Mouse (Mus musculus) urinary bladder, postnatal 25 days (tissue): ENCODE measurements around the gene Lrrtm4.

Source experiments
- DNase-seq: peaks from one replicate; pipeline ENCODE4 v3.0.0; 2022; ENCODE audit warnings: low spot score

Lrrtm4 gene

DNA sequence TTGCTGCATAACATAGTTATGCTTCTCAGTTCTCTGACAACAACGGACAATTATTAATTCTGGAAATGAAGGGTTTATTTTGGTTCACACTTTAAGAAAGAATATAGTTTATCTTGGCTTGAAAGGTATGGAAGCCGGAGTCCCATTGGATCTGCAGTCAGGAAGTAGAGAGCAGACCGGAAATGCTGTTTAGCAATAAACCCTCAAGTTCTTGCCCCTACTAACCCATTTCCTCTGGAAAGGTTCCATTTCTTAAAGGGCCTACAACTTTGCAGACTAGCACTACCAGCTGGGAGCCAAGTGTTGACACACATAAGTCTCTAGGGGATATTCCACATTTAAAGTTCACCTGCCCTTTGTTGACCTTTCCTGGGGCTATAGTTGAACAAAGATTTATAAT lies 309.7 kb downstream of the Lrrtm4 start:
- DNase-seq: no peak

DNA sequence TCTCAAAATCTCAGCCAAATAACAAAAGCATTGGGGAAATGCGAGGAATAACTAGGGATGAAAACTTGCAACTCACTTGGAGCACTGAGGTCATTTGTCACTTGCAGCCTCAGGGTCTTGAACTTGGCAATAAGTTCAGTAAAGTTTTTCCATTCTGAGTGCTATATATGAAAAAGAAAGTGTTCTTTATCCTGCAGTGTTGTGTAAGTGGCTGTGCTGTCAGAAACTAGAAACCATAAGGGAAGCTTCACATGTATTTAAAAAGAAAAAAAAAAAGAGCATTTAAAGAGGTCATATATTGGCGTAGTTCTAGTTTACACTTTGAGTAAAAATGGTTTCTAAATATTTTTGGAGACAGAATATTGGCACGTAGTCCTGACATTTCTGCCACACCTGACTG lies 313.1 kb downstream of the Lrrtm4 start:
- DNase-seq: no peak

DNA sequence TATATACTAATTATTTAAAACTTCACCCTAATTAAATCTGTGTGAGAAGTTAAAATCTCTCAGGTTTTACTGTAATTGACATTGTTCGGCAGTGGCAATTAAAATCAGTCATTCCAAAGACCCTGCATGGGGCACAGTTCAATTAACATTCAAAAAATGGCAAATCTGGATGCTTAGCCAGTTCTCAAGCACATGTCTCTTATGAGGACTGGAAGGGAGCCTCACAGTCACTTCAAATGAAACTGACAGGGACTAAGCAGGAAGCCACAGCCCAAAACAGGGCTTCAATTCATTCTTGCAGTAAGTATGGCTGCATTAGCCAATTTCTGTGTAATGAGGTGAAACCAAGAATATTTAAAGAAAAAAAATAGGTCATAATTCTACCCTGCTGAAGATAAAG lies 333.6 kb downstream of the Lrrtm4 start:
- DNase-seq: no peak

DNA sequence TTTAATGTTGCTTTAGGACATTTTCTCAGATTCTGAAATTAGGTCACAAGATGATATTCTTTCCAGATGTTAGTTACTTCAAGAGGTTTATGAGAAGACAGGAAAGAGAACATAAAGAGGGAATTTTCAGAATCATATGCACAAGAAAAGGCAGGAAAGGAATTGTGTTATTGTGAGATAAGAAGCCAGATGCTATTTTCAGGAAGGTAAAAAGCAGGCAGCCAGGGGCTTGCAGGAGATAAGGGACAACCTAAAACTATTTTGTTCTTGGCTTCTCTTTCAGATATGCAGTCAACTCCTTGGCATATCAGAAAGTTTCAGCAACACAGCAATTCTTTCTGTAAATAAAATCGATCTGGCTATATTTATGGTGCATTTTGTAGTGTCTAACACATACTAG lies 338.4 kb downstream of the Lrrtm4 start:
- no peak for DNase-seq

DNA sequence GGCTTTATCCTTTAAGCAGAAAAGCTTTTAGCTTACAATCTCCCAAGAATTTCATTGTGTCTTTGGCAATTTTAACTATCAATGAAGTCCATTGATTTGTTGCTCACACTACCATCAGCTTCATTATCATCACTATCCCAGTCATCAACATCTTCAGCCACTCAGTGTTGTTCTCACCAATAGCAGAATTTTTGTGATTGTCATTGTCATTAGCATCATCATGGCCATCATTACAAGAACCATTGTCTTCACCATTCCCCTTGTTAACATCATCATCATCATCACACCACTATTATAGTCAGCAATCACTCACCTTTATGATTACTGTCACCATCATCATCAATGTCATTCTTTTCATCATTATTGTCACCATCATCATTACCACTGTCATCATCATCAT lies 344.9 kb downstream of the Lrrtm4 start:
- DNase-seq: no peak

DNA sequence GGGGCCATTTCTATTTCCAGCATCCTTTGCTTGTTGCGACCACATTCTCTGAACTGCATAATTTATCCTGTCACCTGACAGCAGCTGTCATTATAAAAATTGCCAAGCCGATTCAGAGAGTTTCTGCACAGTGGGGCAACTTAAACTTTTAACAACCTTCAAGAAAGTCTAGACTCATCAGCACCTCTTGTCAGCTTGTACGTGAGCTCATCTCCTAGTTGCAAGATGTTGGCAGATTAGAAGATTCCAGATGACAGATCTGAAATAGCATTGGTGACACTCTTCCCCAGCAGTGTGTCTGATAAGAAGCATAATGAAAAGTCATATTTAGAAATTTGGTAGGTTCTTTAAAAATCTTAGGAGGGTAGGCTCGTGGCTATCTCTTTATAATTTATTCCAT lies 347.9 kb downstream of the Lrrtm4 start:
- DNase-seq: no peak

DNA sequence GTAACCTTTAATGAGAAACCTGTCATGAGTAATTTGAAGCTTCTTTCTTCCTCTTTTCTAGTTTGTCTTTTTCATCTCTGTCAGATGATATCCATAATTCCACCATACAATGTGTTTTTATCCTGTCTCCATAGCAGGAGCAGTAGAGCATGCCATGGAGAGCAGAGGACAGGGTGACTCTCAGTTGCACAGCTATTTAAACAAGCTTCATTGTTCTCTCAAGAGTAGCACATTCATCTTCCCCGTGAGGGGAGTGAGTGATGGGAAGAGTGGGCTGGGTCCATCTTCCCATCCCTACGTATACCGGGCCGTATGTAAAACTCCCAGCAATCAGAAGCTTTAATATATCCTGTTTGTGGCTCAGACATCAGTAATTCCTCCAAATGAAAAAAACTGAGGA lies 370.9 kb downstream of the Lrrtm4 start:
- no peak for DNase-seq

DNA sequence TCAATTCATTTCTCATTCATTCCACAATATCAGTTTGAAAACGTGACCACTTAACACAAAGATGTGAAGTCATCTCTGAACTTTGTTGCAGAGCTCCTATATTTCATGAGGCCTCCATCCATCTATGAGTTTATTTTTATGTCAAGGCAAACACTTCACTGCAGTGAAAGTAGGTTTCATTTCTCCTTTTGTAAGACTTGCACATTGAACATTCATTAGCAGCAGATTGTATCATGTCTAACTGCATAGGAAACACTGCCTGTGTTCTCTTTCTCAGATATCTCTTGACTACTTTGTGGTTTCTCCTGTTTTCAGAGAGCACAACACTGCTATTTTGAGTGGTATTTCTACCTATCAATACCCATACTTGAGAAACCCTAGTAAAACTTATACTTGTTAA lies 388.1 kb downstream of the Lrrtm4 start:
- DNase-seq: no peak

DNA sequence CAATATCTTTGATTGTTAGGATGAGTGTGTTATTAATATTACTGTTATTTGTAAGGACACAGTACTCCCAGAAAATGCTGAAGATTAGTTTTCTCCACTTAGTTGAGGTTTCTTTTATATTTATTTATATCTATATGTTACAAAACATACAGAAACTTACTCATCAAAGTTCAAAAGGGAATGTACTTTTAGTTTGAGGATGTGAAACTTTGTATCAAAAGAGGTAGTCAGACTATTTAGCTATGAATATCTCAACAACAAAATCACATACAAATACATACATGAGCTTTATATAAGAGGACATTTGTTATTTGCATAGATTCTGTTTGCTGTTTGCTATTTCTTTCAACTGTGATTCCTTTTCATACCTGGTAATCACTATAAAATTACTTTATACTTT lies 421.5 kb downstream of the Lrrtm4 start:
- DNase-seq: no peak

DNA sequence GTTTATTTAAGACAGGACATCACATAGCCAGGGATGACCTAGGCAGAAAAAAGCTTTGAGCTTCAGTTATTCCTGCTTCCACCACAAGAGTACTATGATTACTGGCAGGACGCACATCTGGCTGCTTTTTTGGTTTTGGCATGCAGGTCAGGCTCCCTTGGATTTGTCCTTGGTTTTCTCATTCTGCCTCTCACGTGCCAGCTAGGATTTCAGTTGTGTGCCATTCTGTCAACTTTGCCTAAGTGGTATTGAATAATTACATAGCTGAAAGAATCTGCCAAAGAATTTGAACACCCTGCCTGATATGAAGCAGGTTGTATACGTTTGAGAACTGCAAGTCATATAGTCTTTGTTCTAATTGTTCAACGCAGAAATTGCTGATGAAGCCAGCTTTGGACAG lies 451.9 kb downstream of the Lrrtm4 start:
- DNase-seq: no peak

DNA sequence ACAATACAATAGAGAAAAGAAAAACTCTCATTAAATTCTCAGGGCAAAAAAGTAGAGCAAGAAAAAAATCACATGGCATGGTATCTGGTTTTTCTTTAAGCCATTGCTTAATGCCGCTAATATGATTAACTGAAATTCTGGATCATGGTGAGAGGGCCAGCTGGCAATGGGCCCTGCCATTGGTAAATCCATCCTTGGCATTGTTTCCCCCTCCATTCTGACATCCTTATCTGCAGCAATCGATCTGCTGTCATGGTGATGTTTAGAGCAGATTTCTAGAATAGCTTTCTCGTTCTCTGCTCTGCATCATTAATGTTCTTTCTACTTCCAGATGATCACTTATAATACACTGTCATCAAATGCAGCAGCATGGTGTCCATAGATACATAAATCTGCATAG lies 457.5 kb downstream of the Lrrtm4 start:
- DNase-seq: no peak

DNA sequence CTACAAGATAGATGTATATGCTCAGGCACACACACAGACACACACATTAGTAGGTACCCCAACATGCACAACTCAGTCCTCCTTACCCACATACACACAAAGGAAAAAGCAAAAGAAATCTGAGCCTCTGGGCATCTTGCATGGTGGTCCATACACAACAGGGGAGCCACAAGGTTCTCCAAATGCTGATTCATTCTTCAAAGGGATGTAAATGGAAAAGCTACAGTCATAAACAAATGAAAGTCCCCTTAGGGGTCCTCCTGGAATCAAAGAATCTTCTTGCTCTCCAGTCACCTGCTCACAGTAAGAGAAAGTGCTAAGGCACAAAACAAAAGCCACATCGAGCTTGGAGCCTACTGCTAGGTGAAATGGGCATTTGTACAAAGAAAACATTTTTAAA lies 526.3 kb downstream of the Lrrtm4 start:
- no peak for DNase-seq

DNA sequence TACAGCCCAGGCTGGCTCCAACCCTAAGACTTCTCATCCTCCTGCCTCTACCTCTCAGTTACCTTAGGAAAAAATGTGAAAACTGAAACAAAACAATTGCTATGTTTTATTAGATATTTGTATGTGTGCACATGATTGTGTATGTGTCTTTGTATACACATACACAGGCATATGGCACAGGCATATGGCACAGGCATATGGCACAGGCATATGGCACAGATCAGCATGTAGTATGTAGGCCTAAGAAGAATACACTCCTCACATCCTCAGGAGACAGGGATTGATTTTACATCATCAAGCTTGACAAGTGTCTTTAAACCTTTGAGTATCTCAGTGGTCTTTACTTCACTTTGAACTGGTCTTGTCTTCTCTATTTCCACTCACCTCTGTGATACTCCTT lies 531.2 kb downstream of the Lrrtm4 start:
- no peak for DNase-seq

DNA sequence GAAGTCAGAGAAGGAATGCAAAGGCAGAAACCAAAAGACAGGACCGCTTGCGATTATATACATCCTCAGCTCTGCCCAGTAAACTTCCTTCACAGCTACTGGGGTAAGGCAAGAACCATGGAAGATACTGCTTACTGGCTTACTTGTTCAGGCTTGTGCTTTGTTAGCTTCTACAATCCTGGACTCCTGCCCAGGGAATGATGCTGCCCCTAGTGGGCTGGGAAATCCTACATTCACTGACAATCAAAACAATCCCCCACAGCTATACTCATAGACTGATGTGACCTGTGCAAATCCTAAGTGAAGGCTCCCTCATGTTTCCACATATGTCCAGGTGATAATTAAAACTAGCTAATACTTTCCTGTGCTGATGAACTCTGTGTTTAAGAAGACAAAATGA lies 534.7 kb downstream of the Lrrtm4 start:
- no peak for DNase-seq

DNA sequence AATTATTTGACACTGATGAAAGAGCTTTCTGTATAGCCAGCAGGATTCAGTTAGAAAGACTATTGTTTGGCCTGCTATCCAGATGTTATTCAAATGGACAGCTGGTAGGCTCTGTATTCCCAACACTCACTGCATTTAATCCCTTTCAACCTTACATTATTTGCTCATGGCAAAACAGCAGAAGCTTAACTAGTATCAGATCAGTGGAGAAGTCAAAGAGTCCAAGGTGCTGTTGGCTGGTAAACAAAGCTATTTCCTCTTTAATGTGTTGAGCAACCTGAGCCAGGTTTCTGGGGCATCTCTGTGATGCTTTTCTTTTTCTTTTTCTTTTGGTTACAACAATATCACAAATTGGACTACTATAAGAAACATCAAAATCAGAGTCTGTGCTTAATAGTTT lies 536.3 kb downstream of the Lrrtm4 start:
- no peak for DNase-seq

DNA sequence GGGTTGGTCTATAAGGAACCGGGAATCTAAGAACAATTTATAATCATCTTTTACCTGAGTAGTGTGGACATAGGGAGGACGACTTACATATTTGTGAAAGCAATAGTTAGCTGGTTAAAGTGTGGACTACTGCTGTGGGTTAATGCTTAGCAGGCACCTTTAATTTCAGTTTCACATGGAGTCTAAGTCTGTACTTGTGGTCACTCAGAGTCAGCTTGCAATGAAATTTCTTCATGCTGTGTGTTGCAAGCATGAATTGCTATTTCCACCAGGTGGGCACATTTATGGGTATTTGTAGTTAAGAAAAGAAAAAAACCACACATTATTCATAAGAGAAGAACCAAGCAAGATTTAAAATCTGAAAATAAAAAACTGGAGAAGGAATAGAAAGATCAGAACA lies 558.5 kb downstream of the Lrrtm4 start:
- DNase-seq: no peak

DNA sequence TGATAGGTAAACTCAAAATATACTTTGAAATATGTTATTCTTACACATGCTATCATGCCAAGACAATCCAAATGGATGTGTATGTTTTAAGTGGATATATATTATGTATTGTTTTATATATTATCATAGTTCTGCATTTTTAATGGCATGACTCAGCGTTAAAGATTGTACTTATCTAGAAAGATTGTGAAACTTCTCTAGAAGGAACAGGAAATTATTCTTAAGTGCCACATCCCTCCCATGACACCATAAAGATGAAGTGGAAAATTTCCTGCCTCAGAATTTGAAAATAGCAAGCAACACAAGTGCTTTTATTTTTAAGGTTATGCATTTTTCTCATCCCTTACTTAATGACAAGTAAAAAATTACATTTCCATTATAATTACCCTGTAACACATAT lies 563.5 kb downstream of the Lrrtm4 start:
- no peak for DNase-seq

DNA sequence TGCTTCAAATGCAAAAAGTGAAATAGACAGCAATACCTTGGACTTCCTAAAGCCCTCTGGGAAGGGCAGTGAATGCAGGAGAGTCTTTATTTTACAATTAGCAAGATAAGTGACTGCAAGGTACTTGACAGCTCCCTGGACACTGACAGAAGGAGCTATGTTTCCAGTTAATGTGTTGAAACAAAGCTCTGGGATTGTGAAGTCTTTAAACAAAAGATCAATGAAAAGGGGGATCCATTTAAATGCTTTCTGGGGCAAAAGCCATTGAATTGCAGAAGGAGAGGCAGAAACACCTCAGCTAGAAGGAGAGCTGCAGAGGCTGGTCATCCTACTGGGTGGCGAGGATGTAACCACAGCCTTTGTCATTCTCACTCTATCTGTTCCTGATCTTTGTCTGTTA lies 571.1 kb downstream of the Lrrtm4 start:
- no peak for DNase-seq

DNA sequence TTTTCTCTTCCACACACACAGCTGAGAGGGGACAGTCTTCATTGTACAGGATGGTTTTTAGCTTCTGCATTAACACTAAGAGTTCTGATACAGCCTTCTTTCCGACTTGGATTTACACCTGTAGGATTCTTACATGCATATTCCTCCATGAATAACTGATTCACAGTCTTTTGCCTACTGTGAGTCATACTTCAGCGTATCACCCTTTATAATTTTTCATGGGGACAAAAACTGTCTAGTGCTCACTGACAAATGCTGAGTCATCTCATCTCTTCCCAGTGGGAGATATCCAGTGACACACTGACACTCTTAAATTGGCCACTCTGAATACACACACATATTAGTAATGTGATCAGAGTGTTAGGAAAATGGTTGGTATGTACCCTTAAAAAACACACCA lies 600.8 kb downstream of the Lrrtm4 start:
- no peak for DNase-seq

DNA sequence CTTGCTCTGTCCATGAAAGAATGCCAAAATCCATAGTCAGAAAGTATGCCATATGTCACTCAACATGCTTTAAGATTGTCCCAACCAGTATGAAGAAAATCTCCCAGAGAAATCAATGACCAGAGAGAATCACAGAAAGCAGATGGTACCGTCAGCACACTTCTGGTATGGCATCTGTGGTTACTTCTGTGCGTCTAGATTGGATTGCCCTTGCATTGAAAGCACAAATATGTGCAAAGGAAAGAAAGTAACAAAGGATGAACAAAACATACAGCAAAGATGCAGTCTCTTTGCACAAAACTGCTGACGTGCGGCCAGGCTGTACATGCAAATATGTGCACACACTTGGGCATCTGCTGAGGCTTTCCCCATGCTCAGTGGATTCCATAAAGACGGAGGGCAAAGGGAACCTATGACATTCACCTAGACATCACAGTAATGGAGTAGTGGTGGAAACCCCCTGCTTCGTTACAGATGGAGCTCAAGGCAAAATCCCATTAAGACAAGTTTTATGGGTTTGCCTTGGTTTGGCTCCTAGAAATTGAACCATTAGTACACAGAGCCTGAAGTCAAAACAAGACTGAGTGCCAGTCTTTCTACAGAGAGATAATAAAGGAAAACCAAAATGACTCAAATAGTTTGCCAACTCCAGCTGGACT lies 604.1 kb downstream of the Lrrtm4 start:
- DNase-seq: no peak

DNA sequence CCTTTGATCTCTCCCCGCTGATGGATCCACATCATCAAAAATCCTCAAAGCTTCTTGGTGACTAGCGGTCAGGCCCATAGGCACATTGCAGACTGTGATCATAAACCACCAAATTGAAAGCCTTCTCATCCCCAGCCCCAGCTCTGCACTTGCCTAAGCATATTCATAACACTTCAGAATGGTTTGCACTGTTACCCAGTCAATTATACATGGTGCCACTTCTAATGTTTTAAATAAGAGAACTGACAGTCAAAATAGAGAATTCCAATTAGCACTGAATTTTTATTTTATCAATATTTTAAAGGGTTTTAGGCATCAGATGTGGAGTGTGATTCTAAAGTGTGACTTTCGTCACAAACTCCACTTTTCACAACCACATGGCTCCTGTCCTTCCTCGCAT lies 606.8 kb downstream of the Lrrtm4 start:
- DNase-seq: no peak

DNA sequence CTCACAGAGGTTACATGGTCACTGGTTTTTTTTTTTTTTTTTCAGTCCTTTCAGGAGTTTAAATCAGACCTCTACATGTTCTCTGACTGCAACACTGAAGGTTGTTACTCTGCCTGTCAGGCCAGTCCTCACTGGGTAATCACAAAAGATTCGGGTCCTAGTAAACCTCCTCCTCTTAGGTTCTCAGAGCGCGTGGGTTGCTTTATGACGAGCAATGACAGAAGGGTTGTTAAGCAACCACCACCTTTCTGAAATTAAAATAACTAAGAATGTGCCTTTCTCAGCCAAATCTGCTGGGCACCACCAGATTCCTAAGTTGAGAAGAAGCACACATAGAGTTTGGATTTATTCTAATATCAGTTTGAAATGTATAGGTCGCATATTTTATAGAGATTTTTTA lies 644.1 kb downstream of the Lrrtm4 start:
- no peak for DNase-seq

DNA sequence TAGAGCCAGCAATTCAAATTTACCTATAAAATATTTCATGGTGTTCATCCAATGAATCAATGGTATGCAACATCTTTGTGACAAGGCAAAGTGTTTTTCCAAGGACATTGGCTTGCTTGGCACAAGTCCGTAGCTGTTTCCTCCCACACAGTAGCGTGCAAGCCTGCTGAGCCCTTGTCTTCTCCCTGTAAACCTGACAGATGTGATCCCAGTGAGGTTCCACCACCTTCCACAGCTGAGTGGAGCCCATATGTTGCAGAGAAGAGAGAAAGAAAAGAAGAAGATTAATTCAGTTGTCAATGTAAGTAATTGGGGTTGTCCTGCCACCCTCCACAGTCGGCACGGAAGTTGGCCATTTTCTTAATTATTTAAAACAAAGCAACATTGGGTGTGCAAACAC lies 645.4 kb downstream of the Lrrtm4 start:
- no peak for DNase-seq

DNA sequence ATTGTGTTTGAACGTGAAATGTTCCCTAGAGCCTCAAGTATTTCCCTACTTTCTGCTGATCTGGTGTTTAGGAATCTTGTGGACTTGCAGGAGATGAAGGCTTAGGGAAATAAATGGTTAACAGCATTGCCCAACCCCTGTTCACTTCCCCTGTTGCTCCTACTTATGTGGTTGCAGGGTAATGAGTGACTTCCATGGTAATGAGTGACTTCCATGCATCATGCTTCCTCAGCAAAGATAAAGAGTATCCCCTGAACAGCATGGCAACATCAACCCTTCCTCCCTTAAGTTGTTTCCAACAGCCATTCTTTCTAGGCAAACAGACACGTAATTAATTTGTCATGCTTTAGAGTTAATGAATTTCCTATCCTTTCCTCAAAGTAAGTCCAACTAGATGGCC lies 685.5 kb downstream of the Lrrtm4 start:
- no peak for DNase-seq

DNA sequence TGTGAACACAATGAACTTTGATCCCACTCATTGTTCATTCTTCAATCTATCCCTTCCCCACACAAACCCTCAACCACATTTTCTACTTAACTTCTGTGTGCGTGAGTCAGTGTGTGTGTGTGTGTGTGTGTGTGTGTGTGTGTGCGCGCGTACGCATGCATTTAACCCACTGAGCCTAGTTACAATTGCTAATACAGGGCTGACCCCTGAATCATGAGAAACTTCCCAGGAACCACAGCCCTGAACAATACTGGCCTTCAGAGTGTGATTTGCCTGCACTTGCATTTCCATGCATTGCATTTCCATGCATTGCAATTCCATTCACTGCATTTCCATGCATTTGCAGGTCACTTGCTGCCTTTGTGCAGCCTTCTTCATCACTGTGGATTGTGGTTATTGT lies 701.8 kb downstream of the Lrrtm4 start:
- DNase-seq: no peak
